Mouse (Mus musculus): ENCODE data around the gene Mrpl47. TPM values are rescaled to one million over a fixed set of nuclear protein-coding genes. Genes with fewer than 3 reads are reported as not detected.

Gene Mrpl47
- total RNA-seq, 4 experiments from 2014 or later: 20.4 to 30.2 (median 26.4) TPM

Other genes starting within 250 kb of the Mrpl47 start
- gene Kcnmb3, start 245.4 kb downstream of the Mrpl47 start, total RNA-seq (2022): not detected
- gene Zfp639, start 227.3 kb downstream of the Mrpl47 start, total RNA-seq (2022): 10 to 100 TPM; 27.6 to 39.8 (median 28.8) TPM
- 100 to 1,000 TPM; 196 to 263 (median 234) TPM for gene Mfn1, start 208.1 kb downstream of the Mrpl47 start, total RNA-seq (2022)
- 1 to 10 TPM; 3.1 to 5.4 (median 4.8) TPM for gene Gnb4, start 121.0 kb downstream of the Mrpl47 start, total RNA-seq (2022)
- gene Actl6a, start 31.3 kb downstream of the Mrpl47 start, total RNA-seq (2022): 10 to 100 TPM; 11.0 to 19.6 (median 14.2) TPM
- gene Ndufb5, start 615 bp downstream of the Mrpl47 start, total RNA-seq (2022): 100 to 1,000 TPM; 525 to 629 (median 587) TPM
- gene Usp13, start 79.9 kb upstream of the Mrpl47 start, total RNA-seq (2022): 100 to 1,000 TPM; 189 to 250 (median 219) TPM